Mouse (Mus musculus) kidney, postnatal 0 days (tissue): Measurements from ENCODE around the gene Traf3ip3. TPM values are rescaled to one million over a fixed set of nuclear protein-coding genes. Genes with fewer than 3 reads are reported as not detected.
A peak's percentile ranks its signal among the peaks of the same experiment; 100 is the strongest.

Source experiments
- ATAC-seq: fragments of 200-750 bp; cut with Nextera tagmentation; replicated peaks from 2 replicates; pipeline ENCODE4 v1.8.0; 2017; ENCODE audit warnings: low read depth, moderate number of reproducible peaks, moderate TSS enrichment, moderate library complexity; ENCODE audit not compliant: low FRiP score
- DNase-seq: peaks from one replicate; pipeline ENCODE4 v3.0.0-alpha.2; 2016; ENCODE audit warnings: low spot score
- H3K27ac ChIP-seq: fragments of 300-500 bp; sonication (generic); 2 replicates; pipeline ENCODE4 v1.5.1; 2014; ENCODE audit warnings: mild to moderate bottlenecking
- H3K27me3 ChIP-seq: fragments of 300-500 bp; sonication (generic); 2 replicates; pipeline ENCODE4 v1.6.1; 2014; ENCODE audit warnings: low read length, mixed read lengths; ENCODE audit not compliant: insufficient read depth
- H3K36me3 ChIP-seq: fragments of 300-500 bp; sonication (generic); 2 replicates; pipeline ENCODE4 v1.6.1; 2014; ENCODE audit warnings: low read length, mixed read lengths; ENCODE audit not compliant: insufficient read depth
- H3K4me1 ChIP-seq: fragments of 300-500 bp; sonication (generic); replicated peaks from 2 replicates; pipeline ENCODE4 v1.6.1; 2014; ENCODE audit warnings: antibody characterized with exemption, low read length, mixed read lengths; ENCODE audit not compliant: insufficient read depth
- H3K4me2 ChIP-seq: fragments of 300-500 bp; sonication (generic); 2 replicates; pipeline ENCODE4 v1.6.1; 2014; ENCODE audit warnings: mild to moderate bottlenecking, low read length, moderate library complexity, mixed read lengths
- H3K4me3 ChIP-seq: fragments of 300-500 bp; sonication (generic); replicated peaks from 2 replicates; pipeline ENCODE4 v1.5.1; 2014; ENCODE audit warnings: low read depth, low read length
- H3K9ac ChIP-seq: fragments of 300-500 bp; sonication (generic); 2 replicates; pipeline ENCODE4 v1.6.1; 2014; ENCODE audit warnings: low read depth, low read length
- H3K9me3 ChIP-seq: fragments of 300-500 bp; sonication (generic); replicated peaks from 2 replicates; pipeline ENCODE4 v1.6.1; 2016; ENCODE audit warnings: low read length, inconsistent platforms, mixed read lengths
- CTCF ChIP-seq: IDR thresholded peaks from 2 replicates; pipeline ENCODE4 v1.5.1; 2016; ENCODE audit warnings: antibody characterized with exemption, low read depth, mild to moderate bottlenecking, moderate library complexity
- WGBS: fragments of 180-500 bp; shearing (Covaris S2); extraction: QIAGEN DNeasy Blood & Tissue Kit; methylation state at CpG from one replicate; pipeline ENCODE4 v1.1.7; 2014; 5-methylcytosine and 5-hydroxymethylcytosine counted together
- polyA plus RNA-seq: library from polyadenylated mRNA; unstranded; fragments of >200 nt; fragmentation: Nextera tagmentation; extraction: Ambion mirVana; gene quantifications from 2 replicates; pipeline ENCODE4 v1.2.1, GENCODE M21; 2015

Traf3ip3 gene
- polyA plus RNA-seq, 1 experiment from 2014 or later, result 1.4 TPM

- WGBS, result 39% methylated on average over 3 of the region's 3 CpGs
- no peaks in the 10 kb centered on the region for H3K9me3 ChIP-seq
- no peaks in the 10 kb centered on the region for H3K27me3 ChIP-seq
- H3K9ac ChIP-seq, result no peak overlapping the region
- H3K4me2 ChIP-seq, result no peak overlapping the region
- H3K36me3 ChIP-seq, result no peaks in the 10 kb centered on the region
- DNase-seq, result no peak
- TF ChIP-seq CTCF, result no peak
- H3K4me3 ChIP-seq, result no peak overlapping the region
- no peak for ATAC-seq
- 0 out of 2 replicates have a peak, but pooled peaks cover 23% of the 10 kb centered on the region for H3K4me1 ChIP-seq
- peak overlapping the region; percentile 75; the same call in 1 of the 2 replicates for H3K27ac ChIP-seq
Measured at GRCm38 (mm10) chr1:193230531-193230930, 29.0 kb upstream of the Traf3ip3 start.

DNA sequence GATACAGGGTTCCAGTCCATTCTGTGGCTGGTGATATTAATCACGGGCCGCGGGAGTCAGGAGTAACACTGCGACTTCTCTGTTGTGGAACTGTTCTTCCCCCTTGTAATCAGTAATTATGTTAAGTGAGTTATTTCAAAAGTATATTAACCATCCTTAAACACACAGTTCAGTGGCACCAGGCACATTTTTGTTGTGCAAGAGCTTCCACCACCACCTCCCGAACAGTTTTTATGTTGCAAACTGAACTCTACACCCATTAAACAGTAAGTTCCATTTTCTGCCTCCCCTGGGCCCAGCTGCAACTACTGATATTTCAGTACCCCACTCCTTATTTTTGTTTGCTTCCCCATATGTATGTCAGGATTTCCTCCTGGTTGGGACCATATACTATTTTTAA lies 28.1 kb upstream of the Traf3ip3 start:
- no peak overlapping the region for H3K9ac ChIP-seq
- H3K27ac ChIP-seq, result peak overlapping the region; percentile 54; the same call in 1 of the 2 replicates
- H3K36me3 ChIP-seq, result no peaks in the 10 kb centered on the region
- no peak overlapping the region for H3K4me2 ChIP-seq
- H3K4me3 ChIP-seq, result no peak overlapping the region
- H3K9me3 ChIP-seq, result no peaks in the 10 kb centered on the region
- H3K27me3 ChIP-seq, result no peaks in the 10 kb centered on the region
- no peak for TF ChIP-seq CTCF
- ATAC-seq (no peak), DNase-seq (no peak)
- WGBS, result 74% methylated on average over 5 of the region's 5 CpGs
- 0 out of 2 replicates have a peak, but pooled peaks cover 23% of the 10 kb centered on the region for H3K4me1 ChIP-seq

GRCm38 (mm10) chr1:193227537-193227936 lies 26.0 kb upstream of the Traf3ip3 start:
- DNase-seq (no peak), ATAC-seq (no peak)
- no peak overlapping the region for H3K9ac ChIP-seq
- 0 out of 2 replicates have a peak, but pooled peaks cover 17% of the 10 kb centered on the region for H3K4me1 ChIP-seq
- 66% methylated on average over 4 of the region's 4 CpGs for WGBS
- no peak overlapping the region for H3K4me3 ChIP-seq
- TF ChIP-seq CTCF, result no peak
- H3K27me3 ChIP-seq, result no peaks in the 10 kb centered on the region
- peak overlapping the region; percentile 70 for H3K27ac ChIP-seq
- no peak overlapping the region for H3K4me2 ChIP-seq
- no peaks in the 10 kb centered on the region for H3K9me3 ChIP-seq
- H3K36me3 ChIP-seq, result no peaks in the 10 kb centered on the region

DNA sequence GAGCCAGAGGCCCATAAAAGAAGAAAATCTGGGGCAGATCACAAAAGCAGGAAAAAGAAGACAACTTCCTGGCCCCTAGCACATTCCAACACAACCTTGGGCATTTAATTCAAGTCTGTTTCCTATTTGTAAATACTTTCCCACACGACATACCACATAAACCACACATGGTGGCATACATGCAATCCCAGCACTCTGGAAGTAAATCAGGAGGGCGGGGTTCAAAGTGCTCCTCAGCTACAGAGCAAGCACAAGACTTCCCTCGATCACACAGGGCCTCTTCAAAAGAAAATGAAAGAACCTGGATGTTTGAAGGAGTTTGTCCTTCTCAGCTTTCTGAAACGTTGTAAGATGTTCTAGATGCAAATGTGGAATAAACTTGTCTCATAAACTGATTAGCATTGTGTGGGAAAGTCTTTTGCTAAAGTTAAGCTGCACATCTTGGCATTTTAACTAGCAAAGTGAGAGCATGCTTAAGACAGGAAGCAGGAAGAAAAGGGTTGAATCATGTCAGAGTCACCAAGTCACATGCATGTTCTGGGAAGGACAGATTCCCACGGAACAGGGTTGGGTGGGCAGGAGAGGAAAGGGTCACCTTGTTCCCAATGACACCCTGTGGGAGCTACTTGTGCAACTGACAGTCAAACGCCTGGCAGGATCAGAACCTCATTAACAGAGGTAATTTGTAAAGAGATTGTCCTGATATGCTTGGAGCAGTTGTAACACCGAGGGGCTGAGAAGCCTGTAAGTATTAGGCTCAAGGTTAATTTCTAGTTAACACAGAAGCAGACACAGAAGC lies 25.4 kb upstream of the Traf3ip3 start:
- no peaks in the 10 kb centered on the region for H3K9me3 ChIP-seq
- no peak overlapping the region for H3K4me3 ChIP-seq
- H3K4me1 ChIP-seq, result 0 out of 2 replicates have a peak, but pooled peaks cover 17% of the 10 kb centered on the region
- no peak overlapping the region for H3K9ac ChIP-seq
- no peak for TF ChIP-seq CTCF
- 29% methylated on average over 7 of the region's 7 CpGs for WGBS
- peak overlapping the region; percentile 70 for H3K27ac ChIP-seq
- H3K27me3 ChIP-seq, result no peaks in the 10 kb centered on the region
- DNase-seq (no peak), ATAC-seq (no peak)
- H3K36me3 ChIP-seq, result no peaks in the 10 kb centered on the region
- no peak overlapping the region for H3K4me2 ChIP-seq

DNA sequence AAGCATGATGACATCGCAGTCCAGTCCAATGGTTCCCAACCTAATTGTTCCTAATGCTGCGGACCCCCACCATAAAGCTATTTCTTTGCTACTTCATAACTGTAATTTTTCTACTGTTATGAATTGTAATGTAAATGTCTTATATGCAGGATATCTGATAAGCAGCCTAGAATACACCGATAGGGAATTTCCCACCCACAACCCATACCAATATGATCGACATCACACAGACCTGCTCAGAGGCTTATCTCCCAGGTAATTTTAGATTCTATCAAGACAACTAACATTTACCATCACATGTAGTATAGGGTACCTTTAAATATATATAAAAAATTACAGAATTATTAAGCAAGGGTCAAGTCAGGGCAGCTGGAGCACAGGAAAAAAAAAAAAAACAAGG lies 24.6 kb upstream of the Traf3ip3 start:
- no peaks in the 10 kb centered on the region for H3K36me3 ChIP-seq
- ATAC-seq, result no peak
- TF ChIP-seq CTCF, result no peak
- H3K9me3 ChIP-seq, result no peaks in the 10 kb centered on the region
- 0 out of 2 replicates have a peak, but pooled peaks cover 17% of the 10 kb centered on the region for H3K4me1 ChIP-seq
- WGBS, result 79% methylated on average over 4 of the region's 4 CpGs
- DNase-seq, result no peak
- no peak overlapping the region for H3K4me2 ChIP-seq
- H3K27ac ChIP-seq, result no peak overlapping the region
- no peak overlapping the region for H3K9ac ChIP-seq
- no peaks in the 10 kb centered on the region for H3K27me3 ChIP-seq
- H3K4me3 ChIP-seq, result no peak overlapping the region

DNA sequence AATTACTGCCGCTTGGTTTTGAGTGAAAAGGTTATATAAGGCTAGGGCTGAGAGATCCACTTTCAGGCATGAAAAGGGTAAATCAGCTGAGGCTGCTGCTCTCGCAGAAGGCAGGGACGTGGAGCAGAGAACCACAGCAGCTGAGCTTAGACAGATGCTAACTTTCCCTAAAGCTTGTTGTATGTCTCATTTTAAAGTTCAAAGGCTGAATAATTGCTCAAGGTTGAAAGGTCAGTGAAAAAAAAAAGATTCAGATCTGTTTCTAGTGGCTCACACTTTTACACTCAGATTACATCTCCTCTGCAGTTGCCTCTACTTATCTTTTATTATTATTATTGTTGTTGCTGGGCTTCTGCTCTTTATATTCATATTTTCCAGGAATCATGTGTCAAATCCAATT lies 24.0 kb upstream of the Traf3ip3 start:
- H3K27me3 ChIP-seq, result no peaks in the 10 kb centered on the region
- no peak overlapping the region for H3K9ac ChIP-seq
- no peak overlapping the region for H3K4me3 ChIP-seq
- no peak for DNase-seq
- H3K9me3 ChIP-seq, result no peaks in the 10 kb centered on the region
- H3K4me2 ChIP-seq, result no peak overlapping the region
- WGBS, result 20% methylated on average over 3 of the region's 3 CpGs
- 0 out of 2 replicates have a peak, but pooled peaks cover 13% of the 10 kb centered on the region for H3K4me1 ChIP-seq
- no peaks in the 10 kb centered on the region for H3K36me3 ChIP-seq
- no peak for ATAC-seq
- TF ChIP-seq CTCF, result no peak
- peak overlapping the region; percentile 25; the same call in 1 of the 2 replicates for H3K27ac ChIP-seq
